Mouse (Mus musculus) ovary, adult 18-20 months (tissue): ENCODE data around the gene Ankrd44.

Experiments used
- DNase-seq: peaks from one replicate; pipeline ENCODE4 v3.0.0; 2022; ENCODE audit warnings: low spot score, mixed read lengths

Gene Ankrd44

GRCm38 (mm10) chr1:54888449-54888848 is 37.7 kb downstream of the Ankrd44 start:
- no peak for DNase-seq

GRCm38 (mm10) chr1:54887873-54888272 is 38.3 kb downstream of the Ankrd44 start:
- no peak for DNase-seq

GRCm38 (mm10) chr1:54882856-54883467 is 43.2 kb downstream of the Ankrd44 start:
- DNase-seq: no peak

GRCm38 (mm10) chr1:54881523-54881922 is 44.7 kb downstream of the Ankrd44 start:
- DNase-seq: no peak

DNA sequence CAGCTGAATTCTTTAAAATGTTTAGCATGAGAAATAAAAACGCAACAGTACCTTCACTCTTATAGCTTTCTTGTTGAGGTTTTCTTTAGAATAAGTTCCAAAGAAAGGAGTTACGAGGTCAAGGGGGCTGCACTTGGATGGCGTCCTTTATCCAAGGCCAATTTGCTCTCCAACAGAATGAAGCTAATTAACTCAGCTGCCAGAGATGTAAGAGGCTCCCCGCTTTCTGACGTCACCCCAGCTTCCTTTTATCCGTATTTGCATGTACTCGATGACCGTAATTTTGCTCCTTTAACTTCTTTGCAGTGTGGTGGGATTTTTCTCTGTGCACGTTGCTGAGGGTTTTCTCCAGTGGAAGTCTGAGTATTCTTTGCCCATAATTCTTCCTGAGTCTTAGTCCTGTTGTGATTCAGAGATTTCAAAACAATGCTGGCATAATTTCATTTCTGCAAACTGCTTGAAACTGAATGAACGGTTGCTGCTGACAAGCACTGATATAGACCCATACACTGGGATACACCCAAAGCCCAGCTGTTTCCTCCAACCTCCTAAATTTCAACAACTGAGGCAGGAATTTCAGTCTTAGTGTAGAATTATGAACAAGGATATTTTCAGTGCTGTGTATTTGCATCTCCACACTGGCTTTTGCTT is 48.6 kb downstream of the Ankrd44 start:
- no peak for DNase-seq

DNA sequence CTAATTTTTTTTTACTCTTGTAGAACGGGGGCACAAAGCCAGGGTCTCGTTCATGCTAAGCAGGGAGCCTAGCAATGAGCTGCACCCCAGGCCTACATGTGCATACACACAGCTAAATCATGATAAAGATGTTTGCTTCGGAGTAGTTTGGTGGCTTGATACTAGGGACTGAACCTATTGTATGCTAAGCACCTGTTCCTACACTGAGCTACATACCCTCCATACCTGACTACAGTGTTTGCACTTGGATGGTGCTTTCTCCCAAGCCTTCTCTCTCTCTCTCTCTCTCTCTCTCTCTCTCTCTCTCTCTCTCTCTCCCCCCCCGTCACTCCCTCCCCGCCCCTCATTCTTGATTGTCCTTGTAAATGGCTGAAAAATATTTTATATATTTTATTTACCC is 49.2 kb downstream of the Ankrd44 start:
- DNase-seq: no peak

GRCm38 (mm10) chr1:54874094-54874493 is 52.1 kb downstream of the Ankrd44 start:
- DNase-seq: no peak

- no peak for DNase-seq
These were observed 53.1 kb downstream of the Ankrd44 start for GRCm38 (mm10) chr1:54872857-54873616.

- DNase-seq: no peak
These were observed 54.9 kb downstream of the Ankrd44 start for GRCm38 (mm10) chr1:54871321-54871720.

- DNase-seq: no peak
These were observed 55.6 kb downstream of the Ankrd44 start for GRCm38 (mm10) chr1:54870634-54871033.

DNA sequence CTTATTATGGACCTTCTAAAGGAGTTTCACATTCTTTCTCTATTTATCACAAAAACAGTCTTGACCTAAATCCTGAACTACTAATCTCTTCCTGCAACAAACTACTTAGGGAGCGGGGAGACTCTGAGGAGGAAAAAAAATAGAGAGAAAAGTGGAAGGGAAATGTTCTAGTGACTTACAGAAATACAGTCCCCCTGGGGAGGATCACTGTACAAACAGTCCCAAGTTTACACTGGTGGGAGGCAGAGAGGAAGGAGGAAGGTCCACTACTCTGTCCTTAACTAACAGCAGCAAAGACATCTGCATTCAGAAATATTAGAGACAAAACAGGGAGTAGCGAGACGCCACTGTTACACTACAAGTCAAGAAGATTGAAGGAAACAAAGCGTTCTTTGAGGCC is 59.0 kb downstream of the Ankrd44 start:
- DNase-seq: no peak

- DNase-seq: no peak
These were observed 60.1 kb downstream of the Ankrd44 start for GRCm38 (mm10) chr1:54866131-54866530.

GRCm38 (mm10) chr1:54864928-54865652 is 61.1 kb downstream of the Ankrd44 start:
- no peak for DNase-seq

GRCm38 (mm10) chr1:54860361-54860760 is 65.8 kb downstream of the Ankrd44 start:
- no peak for DNase-seq

DNA sequence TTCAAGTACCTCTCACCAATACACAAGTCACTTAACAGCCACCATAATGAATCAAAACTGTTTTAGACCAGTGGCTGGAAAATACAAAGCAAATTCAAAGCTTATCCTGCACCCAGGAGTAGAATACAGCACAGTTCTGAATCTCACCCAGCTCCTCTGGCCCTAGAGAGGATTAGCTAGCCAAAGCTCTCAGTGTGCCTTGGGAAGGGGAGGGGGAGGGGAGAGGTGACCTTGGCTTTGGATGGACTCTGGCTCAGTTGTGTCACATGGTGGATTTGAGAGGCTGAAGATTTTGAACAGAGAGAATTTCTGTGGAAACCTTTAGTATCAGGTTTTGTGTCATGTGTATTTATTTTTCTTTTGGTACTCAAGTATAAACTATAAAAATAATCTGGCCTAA is 66.3 kb downstream of the Ankrd44 start:
- DNase-seq: no peak

GRCm38 (mm10) chr1:54858898-54859297 is 67.3 kb downstream of the Ankrd44 start:
- DNase-seq: no peak

DNA sequence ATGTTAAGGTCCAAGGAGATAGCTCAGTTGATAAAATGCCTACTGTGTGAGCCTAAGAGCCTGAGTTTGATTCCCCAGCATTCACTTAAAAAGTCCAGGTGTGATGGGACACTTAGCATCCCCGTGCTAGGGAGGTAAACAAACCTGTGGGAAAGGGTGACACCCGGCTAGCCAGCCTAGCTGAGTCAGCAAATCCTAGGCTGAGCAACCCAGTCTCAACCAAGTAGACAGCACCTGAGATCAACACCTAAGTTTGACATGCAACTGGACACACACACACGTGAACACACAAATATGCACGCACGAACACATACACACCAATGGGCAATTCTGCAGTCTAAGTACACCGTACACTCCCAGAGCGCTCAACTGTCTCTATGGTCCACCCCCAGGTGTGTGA is 69.7 kb downstream of the Ankrd44 start:
- no peak for DNase-seq

GRCm38 (mm10) chr1:54855970-54856369 is 70.2 kb downstream of the Ankrd44 start:
- no peak for DNase-seq

DNA sequence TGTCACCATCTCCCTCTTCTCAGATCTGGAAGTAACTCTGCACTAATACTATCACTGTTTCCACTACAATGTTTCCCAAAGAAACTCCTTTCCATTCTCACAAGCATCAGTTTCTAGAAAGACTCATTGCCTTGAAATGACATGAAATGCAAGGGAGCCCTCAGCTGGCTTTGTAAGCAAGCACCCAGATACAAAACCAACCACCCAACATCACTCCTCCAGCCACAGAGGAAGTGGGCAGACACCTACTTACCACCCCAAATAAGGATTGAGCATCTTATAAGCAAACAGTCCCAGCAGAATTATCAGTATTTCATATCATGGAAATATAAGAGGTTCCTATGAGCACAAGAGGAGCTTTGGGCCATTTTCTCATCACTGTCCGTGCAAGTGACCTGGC is 71.8 kb downstream of the Ankrd44 start:
- DNase-seq: no peak

GRCm38 (mm10) chr1:54853311-54854000 is 72.7 kb downstream of the Ankrd44 start:
- no peak for DNase-seq

DNA sequence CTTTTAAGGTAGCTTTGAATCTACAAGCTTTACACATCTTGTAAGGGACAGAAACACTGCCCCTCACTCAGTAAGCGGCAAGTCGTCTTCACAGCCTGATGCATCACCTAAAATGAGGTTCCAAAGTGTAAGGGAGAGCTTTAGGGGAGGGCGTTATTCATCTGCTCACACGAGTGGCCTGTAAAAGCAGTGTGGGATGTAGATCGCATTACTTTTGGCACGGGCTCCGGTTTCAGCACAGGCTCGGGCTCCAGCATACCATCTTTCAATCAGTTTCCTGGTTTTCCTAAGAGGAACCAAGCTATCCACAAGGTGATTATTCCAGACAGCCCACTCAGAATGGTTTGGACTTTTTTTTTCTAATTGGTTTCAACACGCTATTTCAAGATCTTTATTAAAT is 74.6 kb downstream of the Ankrd44 start:
- DNase-seq: no peak

- no peak for DNase-seq
These were observed 76.1 kb downstream of the Ankrd44 start for GRCm38 (mm10) chr1:54850077-54850476.
